Mouse (Mus musculus): ENCODE measurements around the gene Cflar.

Cflar gene

GRCm38 (mm10) chr1:58717589-58718270 is 6.4 kb downstream of the Cflar start:
- DNase-seq (ENCODE audit: low read depth, low spot score), result no peak
- H3K36me3 ChIP-seq (ENCODE audit: control insufficient read depth, insufficient read depth, low read length, poor library complexity, severe bottlenecking), result peaks cover 2% of the 10 kb centered on the region; the same call in 1 of the 2 replicates
- H3K27me3 ChIP-seq (ENCODE audit: control insufficient read depth, insufficient read depth, low read length, poor library complexity, severe bottlenecking), result no peaks in the 10 kb centered on the region

GRCm38 (mm10) chr1:58719356-58719945 is 8.1 kb downstream of the Cflar start:
- Histone ChIP-seq H3K27me3 (ENCODE audit: control insufficient read depth, insufficient read depth, low read length, poor library complexity, severe bottlenecking) (no peaks in the 10 kb centered on the region), H3K36me3 (ENCODE audit: control insufficient read depth, insufficient read depth, low read length, poor library complexity, severe bottlenecking) (peaks cover 2% of the 10 kb centered on the region; the same call in 1 of the 2 replicates)
- DNase-seq (ENCODE audit: low read depth, low spot score), result no peak

DNA sequence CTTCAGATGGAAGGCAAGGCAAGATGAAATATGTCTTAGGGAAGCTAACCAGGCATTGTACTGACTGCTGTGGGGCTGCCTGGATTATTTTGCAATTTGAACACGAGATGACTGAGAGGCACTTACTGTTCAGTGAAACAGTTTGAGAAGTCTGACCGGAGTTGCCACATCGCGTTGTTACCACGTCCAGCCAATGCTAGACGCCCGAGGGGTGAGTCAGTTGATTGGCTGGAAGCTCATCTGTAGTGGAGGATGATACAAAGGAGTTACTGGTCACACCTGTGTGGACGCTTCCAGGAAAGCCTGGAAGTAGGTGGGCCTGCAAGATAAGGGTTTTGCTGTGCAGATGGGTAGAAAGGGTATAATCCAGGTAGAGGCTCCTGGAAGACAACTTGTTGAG is 8.8 kb downstream of the Cflar start:
- no peak for DNase-seq (ENCODE audit: low read depth, low spot score)
- Histone ChIP-seq H3K36me3 (ENCODE audit: control insufficient read depth, insufficient read depth, low read length, poor library complexity, severe bottlenecking) (peaks cover under 1% of the 10 kb centered on the region; the same call in 1 of the 2 replicates), H3K27me3 (ENCODE audit: control insufficient read depth, insufficient read depth, low read length, poor library complexity, severe bottlenecking) (no peaks in the 10 kb centered on the region)

GRCm38 (mm10) chr1:58720988-58721387 is 9.7 kb downstream of the Cflar start:
- no peak for DNase-seq (ENCODE audit: low read depth, low spot score)
- H3K36me3 ChIP-seq (ENCODE audit: control insufficient read depth, insufficient read depth, low read length, poor library complexity, severe bottlenecking), result peaks cover 2% of the 10 kb centered on the region; the same call in 1 of the 2 replicates
- no peaks in the 10 kb centered on the region for H3K27me3 ChIP-seq (ENCODE audit: control insufficient read depth, insufficient read depth, low read length, poor library complexity, severe bottlenecking)

DNA sequence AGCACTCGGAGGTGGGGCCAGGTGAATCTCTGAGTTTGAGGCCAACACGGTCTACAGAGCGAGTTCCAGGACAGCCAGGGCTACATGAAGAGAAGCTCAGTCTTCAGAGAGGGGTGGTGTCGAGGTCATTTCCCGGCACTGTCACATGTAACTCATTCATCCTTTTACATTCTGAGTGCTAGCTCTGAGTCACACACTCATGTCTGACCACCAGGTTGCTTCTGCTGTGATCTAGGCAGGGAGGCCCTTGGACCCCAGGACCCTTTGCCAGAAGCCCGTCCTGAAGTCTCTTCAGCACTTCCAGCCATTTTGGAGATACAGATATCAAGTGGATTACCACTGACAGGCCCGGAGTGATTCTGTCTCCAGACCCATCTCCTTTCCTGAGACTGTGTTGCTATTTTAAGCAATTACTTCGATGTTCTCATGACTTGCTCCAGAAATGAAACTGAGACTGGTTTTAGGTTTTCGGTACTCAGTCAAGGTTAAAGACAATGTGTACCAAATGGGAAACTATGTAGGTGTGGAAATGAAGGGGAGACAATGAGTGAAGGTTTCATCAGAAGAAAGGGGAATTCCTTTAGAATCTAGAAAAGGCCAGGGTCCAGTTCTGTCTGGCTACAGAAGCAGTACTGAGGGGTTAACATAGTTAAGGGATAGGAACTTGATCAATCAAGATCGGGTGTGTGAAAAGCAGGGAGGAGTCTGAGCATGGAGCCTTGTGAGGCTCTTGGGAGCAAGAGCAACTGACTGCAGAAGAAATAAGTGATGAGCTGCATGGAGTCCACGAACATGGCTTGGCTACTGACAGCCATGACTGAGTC is 11.0 kb downstream of the Cflar start:
- no peaks in the 10 kb centered on the region for H3K27me3 ChIP-seq (ENCODE audit: control insufficient read depth, insufficient read depth, low read length, poor library complexity, severe bottlenecking)
- peaks cover 5% of the 10 kb centered on the region; the same call in 1 of the 2 replicates for H3K36me3 ChIP-seq (ENCODE audit: control insufficient read depth, insufficient read depth, low read length, poor library complexity, severe bottlenecking)
- peak; percentile 45 for DNase-seq (ENCODE audit: low read depth, low spot score)

DNA sequence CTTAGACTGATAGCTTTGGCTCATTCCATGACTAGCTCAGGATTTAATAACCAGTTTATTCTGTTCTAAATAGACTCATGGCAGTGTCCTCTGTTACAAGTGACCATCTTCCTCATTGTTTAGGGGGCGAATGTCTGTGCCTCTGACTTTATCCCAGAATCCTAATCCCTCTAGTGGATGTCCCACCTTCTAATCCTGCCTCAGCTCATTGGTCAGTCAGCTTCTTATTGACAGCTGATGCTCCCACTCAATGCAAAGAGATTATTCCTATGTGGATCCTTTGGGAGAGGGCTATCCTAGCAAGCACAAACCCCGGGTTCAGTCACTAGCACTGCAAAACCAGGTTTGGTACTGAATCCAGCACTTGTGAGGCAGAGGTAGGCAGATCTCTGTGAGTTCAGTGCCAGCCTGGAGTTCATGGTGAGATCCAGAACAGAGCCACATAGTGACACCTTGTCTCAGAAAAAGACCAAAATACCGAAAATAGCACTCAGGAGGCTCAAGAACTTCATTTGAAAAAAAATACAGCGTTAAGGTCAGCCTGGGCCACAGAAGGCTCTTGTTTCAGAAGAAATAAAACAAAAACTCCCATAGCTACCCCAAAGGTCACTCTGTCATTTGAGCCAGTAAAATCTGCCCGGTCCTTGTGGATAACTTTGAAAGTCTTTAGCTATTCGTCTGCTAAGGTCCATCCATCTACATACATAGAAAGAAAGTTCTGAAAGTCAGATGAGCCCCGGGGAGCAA is 11.9 kb downstream of the Cflar start:
- DNase-seq (ENCODE audit: low read depth, low spot score), result no peak
- H3K27me3 ChIP-seq (ENCODE audit: control insufficient read depth, insufficient read depth, low read length, poor library complexity, severe bottlenecking), result no peaks in the 10 kb centered on the region
- peaks cover 8% of the 10 kb centered on the region; the same call in 1 of the 2 replicates for H3K36me3 ChIP-seq (ENCODE audit: control insufficient read depth, insufficient read depth, low read length, poor library complexity, severe bottlenecking)

DNA sequence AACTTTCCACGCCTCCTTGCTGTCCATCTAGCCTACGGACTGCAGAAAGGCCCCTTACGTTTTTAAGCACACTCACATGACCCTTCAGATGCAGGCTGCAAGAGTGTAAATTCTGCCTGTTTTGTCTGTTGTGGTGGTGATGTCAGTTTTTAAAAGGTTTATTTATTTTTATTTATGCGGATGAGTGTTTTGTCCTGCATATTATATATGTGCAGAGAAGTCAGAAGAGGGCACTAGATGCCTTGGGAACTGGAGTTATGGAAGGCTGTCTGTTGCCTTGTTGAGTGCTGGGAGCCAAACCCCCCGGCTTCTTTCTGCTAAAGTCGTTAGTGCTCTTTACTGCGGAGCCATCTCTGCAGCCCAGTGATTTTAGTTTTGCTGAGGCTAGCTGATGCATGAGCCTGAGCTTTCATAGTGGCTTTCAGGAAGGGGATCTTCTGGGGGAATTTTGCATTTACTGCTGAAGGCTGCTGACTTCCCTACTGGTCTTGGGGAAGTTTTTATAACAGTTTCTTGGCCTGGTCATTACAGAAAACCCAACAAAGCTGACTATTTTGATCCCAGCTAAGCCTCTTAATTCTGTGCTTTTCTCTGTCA is 12.6 kb downstream of the Cflar start:
- H3K27me3 ChIP-seq (ENCODE audit: control insufficient read depth, insufficient read depth, low read length, poor library complexity, severe bottlenecking), result no peaks in the 10 kb centered on the region
- DNase-seq (ENCODE audit: low read depth, low spot score), result no peak

DNA sequence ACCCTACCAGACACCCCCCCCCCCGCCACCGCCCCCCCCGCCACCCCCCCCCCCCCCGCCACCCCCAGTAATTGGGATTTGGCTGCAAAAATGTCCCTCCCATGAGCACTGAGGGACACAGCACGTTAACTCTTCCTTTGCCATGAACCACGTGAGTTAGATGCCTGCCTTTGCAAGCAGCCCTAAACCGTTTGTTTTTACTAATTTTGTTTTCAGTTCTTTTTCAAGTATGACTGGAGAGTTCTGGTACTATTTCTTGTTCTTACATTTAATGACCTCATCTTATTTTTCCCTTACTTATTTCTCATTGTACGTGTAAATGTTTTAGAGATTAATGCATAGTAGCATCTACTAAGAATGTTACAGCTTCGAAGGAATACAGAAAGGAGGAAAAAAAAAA is 13.2 kb downstream of the Cflar start:
- H3K27me3 ChIP-seq (ENCODE audit: control insufficient read depth, insufficient read depth, low read length, poor library complexity, severe bottlenecking), result no peaks in the 10 kb centered on the region
- no peak for DNase-seq (ENCODE audit: low read depth, low spot score)
- peaks cover 8% of the 10 kb centered on the region; the same call in 1 of the 2 replicates for H3K36me3 ChIP-seq (ENCODE audit: control insufficient read depth, insufficient read depth, low read length, poor library complexity, severe bottlenecking)

More for the DNA sequence above, 12.6 kb downstream of the Cflar start:
- H3K36me3 ChIP-seq (ENCODE audit: control insufficient read depth, insufficient read depth, low read length, poor library complexity, severe bottlenecking), result peaks cover 8% of the 10 kb centered on the region; the same call in 1 of the 2 replicates

- no peaks in the 10 kb centered on the region for H3K27me3 ChIP-seq (ENCODE audit: control insufficient read depth, insufficient read depth, low read length, poor library complexity, severe bottlenecking)
- peaks cover 8% of the 10 kb centered on the region; the same call in 1 of the 2 replicates for H3K36me3 ChIP-seq (ENCODE audit: control insufficient read depth, insufficient read depth, low read length, poor library complexity, severe bottlenecking)
- no peak for DNase-seq (ENCODE audit: low read depth, low spot score)
Measured at GRCm38 (mm10) chr1:58725095-58725494, 13.8 kb downstream of the Cflar start.

GRCm38 (mm10) chr1:58725767-58726166 is 14.5 kb downstream of the Cflar start:
- peak; percentile 45 for DNase-seq (ENCODE audit: low read depth, low spot score)
- Histone ChIP-seq H3K27me3 (ENCODE audit: control insufficient read depth, insufficient read depth, low read length, poor library complexity, severe bottlenecking) (no peaks in the 10 kb centered on the region), H3K36me3 (ENCODE audit: control insufficient read depth, insufficient read depth, low read length, poor library complexity, severe bottlenecking) (peaks cover 8% of the 10 kb centered on the region; the same call in 1 of the 2 replicates)

GRCm38 (mm10) chr1:58727019-58727746 is 15.9 kb downstream of the Cflar start:
- H3K36me3 ChIP-seq (ENCODE audit: control insufficient read depth, insufficient read depth, low read length, poor library complexity, severe bottlenecking), result peaks cover 15% of the 10 kb centered on the region; the same call in 1 of the 2 replicates
- DNase-seq (ENCODE audit: low read depth, low spot score), result no peak

GRCm38 (mm10) chr1:58727747-58728589 is 16.7 kb downstream of the Cflar start:
- Histone ChIP-seq H3K36me3 (ENCODE audit: control insufficient read depth, insufficient read depth, low read length, poor library complexity, severe bottlenecking) (peaks cover 15% of the 10 kb centered on the region; the same call in 1 of the 2 replicates), H3K27me3 (ENCODE audit: control insufficient read depth, insufficient read depth, low read length, poor library complexity, severe bottlenecking) (no peaks in the 10 kb centered on the region)
- DNase-seq (ENCODE audit: low read depth, low spot score), result no peak

More at GRCm38 (mm10) chr1:58727019-58727746, 15.9 kb downstream of the Cflar start:
- no peaks in the 10 kb centered on the region for H3K27me3 ChIP-seq (ENCODE audit: control insufficient read depth, insufficient read depth, low read length, poor library complexity, severe bottlenecking)

GRCm38 (mm10) chr1:58728590-58728868 is 17.2 kb downstream of the Cflar start:
- DNase-seq (ENCODE audit: low read depth, low spot score), result no peak
- no peaks in the 10 kb centered on the region for H3K27me3 ChIP-seq (ENCODE audit: control insufficient read depth, insufficient read depth, low read length, poor library complexity, severe bottlenecking)
- peaks cover 17% of the 10 kb centered on the region; the same call in 1 of the 2 replicates for H3K36me3 ChIP-seq (ENCODE audit: control insufficient read depth, insufficient read depth, low read length, poor library complexity, severe bottlenecking)

Data from splenic B cell, adult 2 months (primary cell).